Mouse (Mus musculus): ENCODE measurements around the gene Tet3. TPM values are rescaled to one million over a fixed set of nuclear protein-coding genes. Genes with fewer than 3 reads are reported as not detected.

Tet3 gene
- total RNA-seq, 1 experiment = 6.0 TPM

DNA sequence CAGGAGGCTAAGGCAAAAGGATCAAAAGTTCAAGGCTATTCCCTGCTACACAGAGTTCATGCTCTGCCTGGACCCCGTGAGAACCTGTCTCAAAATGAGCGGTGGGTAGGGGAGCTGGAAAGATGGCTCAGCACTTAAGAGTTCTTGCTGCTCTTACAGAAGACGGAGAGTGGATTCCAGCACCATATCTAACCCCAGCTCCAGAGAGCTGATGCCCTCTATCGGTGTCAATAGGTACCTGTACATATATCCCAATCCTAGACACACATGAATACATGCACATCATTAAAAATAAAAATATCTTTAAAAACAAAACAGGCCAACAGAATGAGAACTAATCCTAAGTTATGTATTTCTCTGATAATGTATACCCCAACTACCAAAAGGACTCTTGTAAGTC lies 19.3 kb upstream of the Tet3 start:
- Histone ChIP-seq H3K9me3 (ENCODE audit: control insufficient read depth, insufficient read depth, low read depth, low read length) (no peaks in the 10 kb centered on the region), H3K36me3 (ENCODE audit: control insufficient read depth, insufficient read depth, low read length, poor library complexity, severe bottlenecking) (no peaks in the 10 kb centered on the region; the same call in none of the 2 replicates), H3K27ac (ENCODE audit: insufficient read depth, low read depth, low read length, poor library complexity, severe bottlenecking) (no peak overlapping the region), H3K9ac (ENCODE audit: insufficient read depth, low read depth, low read length, poor library complexity, severe bottlenecking) (no peak overlapping the region), H3K4me1 (ENCODE audit: control insufficient read depth in 2 of 2, insufficient read depth in 2 of 2, low read length in 2 of 2, poor library complexity in 1 of 2) (no peaks in the 10 kb centered on the region), H3K4me3 (ENCODE audit: insufficient read depth in 1 of 2, low read depth in 1 of 2, low read length in 2 of 2, poor library complexity in 1 of 2, severe bottlenecking in 1 of 2) (no peak overlapping the region)
- no peak for TF ChIP-seq MAFK (IDR thresholded peaks at IDR 0.05; ENCODE audit: insufficient read depth, low read depth, low read length)
- TF ChIP-seq ZNF384 (IDR thresholded peaks at IDR 0.05; ENCODE audit: low read depth, low read length) = no peak
- no peak for TF ChIP-seq ZC3H11A (IDR thresholded peaks at IDR 0.05; ENCODE audit: borderline replicate concordance, low read depth, low read length)
- no peak for TF ChIP-seq HCFC1 (IDR thresholded peaks at IDR 0.05; ENCODE audit: borderline replicate concordance, insufficient read depth, low read length)
- no peak for TF ChIP-seq CHD2 (IDR thresholded peaks at IDR 0.05; ENCODE audit: low read depth, low read length)
- in situ Hi-C loops (cut with MboI; ENCODE audit: low sequenced_read_pairs in 2 of 2, unreplicated experiment in 2 of 2) = no loop called here
- no peak for DNase-seq (ENCODE audit: low read depth, low spot score)

DNA sequence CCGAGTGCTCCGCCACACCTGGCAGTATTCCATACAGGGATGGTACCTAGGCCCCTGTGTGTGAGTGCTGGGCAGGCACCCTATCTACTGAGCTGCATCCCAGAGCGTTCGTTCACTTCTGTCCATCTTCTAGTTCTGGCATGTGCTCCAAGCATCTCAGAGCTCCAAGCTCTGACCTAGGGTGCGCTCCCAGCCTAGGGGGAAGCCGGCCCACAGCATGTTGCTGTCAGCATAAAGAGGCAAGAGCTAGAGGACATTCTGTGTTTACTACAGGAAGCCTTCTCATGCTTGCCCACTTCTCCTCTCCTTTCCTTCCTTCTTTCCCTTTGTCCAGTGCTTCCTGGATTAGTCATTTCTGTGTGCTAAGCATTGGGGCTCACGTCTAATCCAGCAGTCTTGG lies 16.5 kb upstream of the Tet3 start:
- H3K9me3 ChIP-seq (ENCODE audit: control insufficient read depth, insufficient read depth, low read depth, low read length) = no peaks in the 10 kb centered on the region
- no peak overlapping the region for H3K27ac ChIP-seq (ENCODE audit: insufficient read depth, low read depth, low read length, poor library complexity, severe bottlenecking)
- TF ChIP-seq CHD2 (IDR thresholded peaks at IDR 0.05; ENCODE audit: low read depth, low read length) (no peak), ZC3H11A (IDR thresholded peaks at IDR 0.05; ENCODE audit: borderline replicate concordance, low read depth, low read length) (no peak), HCFC1 (IDR thresholded peaks at IDR 0.05; ENCODE audit: borderline replicate concordance, insufficient read depth, low read length) (no peak), MAFK (IDR thresholded peaks at IDR 0.05; ENCODE audit: insufficient read depth, low read depth, low read length) (no peak), ZNF384 (IDR thresholded peaks at IDR 0.05; ENCODE audit: low read depth, low read length) (no peak)
- H3K4me3 ChIP-seq (ENCODE audit: insufficient read depth in 1 of 2, low read depth in 1 of 2, low read length in 2 of 2, poor library complexity in 1 of 2, severe bottlenecking in 1 of 2) = no peak overlapping the region
- H3K36me3 ChIP-seq (ENCODE audit: control insufficient read depth, insufficient read depth, low read length, poor library complexity, severe bottlenecking) = no peaks in the 10 kb centered on the region
- in situ Hi-C loops (cut with MboI; ENCODE audit: low sequenced_read_pairs in 2 of 2, unreplicated experiment in 2 of 2) = no loop called here
- no peaks in the 10 kb centered on the region for H3K4me1 ChIP-seq (ENCODE audit: control insufficient read depth in 2 of 2, insufficient read depth in 2 of 2, low read length in 2 of 2, poor library complexity in 1 of 2)
- DNase-seq (ENCODE audit: low read depth, low spot score) = no peak
- no peak overlapping the region for H3K9ac ChIP-seq (ENCODE audit: insufficient read depth, low read depth, low read length, poor library complexity, severe bottlenecking)

DNA sequence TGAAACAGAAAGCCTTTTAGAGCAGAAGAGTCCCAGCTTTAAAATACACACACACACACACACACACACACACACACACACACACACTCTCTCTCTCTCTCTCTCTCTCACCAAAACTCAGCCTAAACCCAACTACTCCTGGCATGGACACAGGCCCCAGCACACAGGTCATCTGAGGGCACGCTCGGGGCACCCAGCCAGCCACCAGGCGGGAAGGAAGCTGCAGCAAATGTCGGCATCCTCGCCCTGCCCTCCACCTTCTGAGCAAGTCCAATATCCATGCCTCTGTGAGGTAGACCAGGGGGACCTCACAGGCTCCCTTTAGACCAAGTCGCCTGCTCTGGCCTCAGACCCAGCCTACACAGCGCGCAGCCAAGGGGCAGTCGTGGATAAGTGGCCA lies 14.4 kb upstream of the Tet3 start:
- no peaks in the 10 kb centered on the region for H3K4me1 ChIP-seq (ENCODE audit: control insufficient read depth in 2 of 2, insufficient read depth in 2 of 2, low read length in 2 of 2, poor library complexity in 1 of 2)
- DNase-seq (ENCODE audit: low read depth, low spot score) = no peak
- H3K9ac ChIP-seq (ENCODE audit: insufficient read depth, low read depth, low read length, poor library complexity, severe bottlenecking) = no peak overlapping the region
- no peak overlapping the region for H3K27ac ChIP-seq (ENCODE audit: insufficient read depth, low read depth, low read length, poor library complexity, severe bottlenecking)
- TF ChIP-seq ZNF384 (IDR thresholded peaks at IDR 0.05; ENCODE audit: low read depth, low read length) (no peak), MAFK (IDR thresholded peaks at IDR 0.05; ENCODE audit: insufficient read depth, low read depth, low read length) (no peak), HCFC1 (IDR thresholded peaks at IDR 0.05; ENCODE audit: borderline replicate concordance, insufficient read depth, low read length) (no peak), ZC3H11A (IDR thresholded peaks at IDR 0.05; ENCODE audit: borderline replicate concordance, low read depth, low read length) (no peak)
- H3K36me3 ChIP-seq (ENCODE audit: control insufficient read depth, insufficient read depth, low read length, poor library complexity, severe bottlenecking) = no peaks in the 10 kb centered on the region
- in situ Hi-C loops (cut with MboI; ENCODE audit: low sequenced_read_pairs in 2 of 2, unreplicated experiment in 2 of 2) = no loop called here
- H3K4me3 ChIP-seq (ENCODE audit: insufficient read depth in 1 of 2, low read depth in 1 of 2, low read length in 2 of 2, poor library complexity in 1 of 2, severe bottlenecking in 1 of 2) = no peak overlapping the region
- H3K9me3 ChIP-seq (ENCODE audit: control insufficient read depth, insufficient read depth, low read depth, low read length) = no peaks in the 10 kb centered on the region

DNA sequence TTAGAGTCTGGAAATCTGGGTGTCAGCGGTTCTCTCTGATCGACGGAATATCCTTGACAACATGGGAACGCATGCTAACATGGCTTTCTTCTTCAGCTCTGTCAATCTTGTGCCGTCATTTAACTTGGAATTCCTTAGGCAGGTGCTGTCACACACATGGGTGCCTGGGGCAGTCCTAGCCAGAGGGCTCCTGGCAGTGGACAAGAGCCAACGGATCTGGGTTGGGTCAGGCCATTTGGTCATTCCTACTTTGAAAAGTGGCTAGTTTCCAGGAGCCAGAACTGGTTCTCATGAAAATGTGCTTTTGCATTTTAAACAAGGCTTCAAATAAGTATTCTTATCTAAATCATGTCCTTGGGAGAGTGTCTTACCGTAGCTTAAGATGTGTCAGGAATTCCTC lies 12.9 kb upstream of the Tet3 start:
- in situ Hi-C loops (cut with MboI; ENCODE audit: low sequenced_read_pairs in 2 of 2, unreplicated experiment in 2 of 2) = no loop called here
- Histone ChIP-seq H3K9ac (ENCODE audit: insufficient read depth, low read depth, low read length, poor library complexity, severe bottlenecking) (no peak overlapping the region), H3K36me3 (ENCODE audit: control insufficient read depth, insufficient read depth, low read length, poor library complexity, severe bottlenecking) (no peaks in the 10 kb centered on the region), H3K9me3 (ENCODE audit: control insufficient read depth, insufficient read depth, low read depth, low read length) (no peaks in the 10 kb centered on the region), H3K4me1 (ENCODE audit: control insufficient read depth in 2 of 2, insufficient read depth in 2 of 2, low read length in 2 of 2, poor library complexity in 1 of 2) (no peaks in the 10 kb centered on the region), H3K27ac (ENCODE audit: insufficient read depth, low read depth, low read length, poor library complexity, severe bottlenecking) (no peak overlapping the region), H3K4me3 (ENCODE audit: insufficient read depth in 1 of 2, low read depth in 1 of 2, low read length in 2 of 2, poor library complexity in 1 of 2, severe bottlenecking in 1 of 2) (no peak overlapping the region)
- no peak for DNase-seq (ENCODE audit: low read depth, low spot score)
- TF ChIP-seq CHD2 (IDR thresholded peaks at IDR 0.05; ENCODE audit: low read depth, low read length) (no peak), HCFC1 (IDR thresholded peaks at IDR 0.05; ENCODE audit: borderline replicate concordance, insufficient read depth, low read length) (no peak)

DNA sequence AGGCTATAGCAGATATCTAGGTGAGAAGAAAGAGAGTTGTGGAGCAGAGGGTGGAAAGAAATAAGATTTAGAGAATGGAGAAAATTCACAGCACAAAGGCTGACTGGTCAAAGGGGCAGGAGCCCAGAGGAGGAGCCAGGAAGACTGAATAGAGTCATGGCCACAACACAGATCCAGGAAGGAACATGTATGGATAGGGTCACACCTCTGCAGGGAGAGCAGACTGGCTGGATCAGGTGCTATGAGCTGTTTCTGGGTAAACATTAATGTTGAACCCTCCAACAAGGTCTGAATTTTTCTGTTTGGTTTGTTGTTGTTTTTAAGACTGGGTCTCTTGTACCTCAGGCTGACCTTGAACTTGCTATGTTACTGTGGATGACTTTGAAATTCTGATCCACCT lies 5.1 kb upstream of the Tet3 start:
- in situ Hi-C loops (cut with MboI; ENCODE audit: low sequenced_read_pairs in 2 of 2, unreplicated experiment in 2 of 2) = no loop called here
- Histone ChIP-seq H3K27ac (ENCODE audit: insufficient read depth, low read depth, low read length, poor library complexity, severe bottlenecking) (no peak overlapping the region), H3K4me1 (ENCODE audit: control insufficient read depth in 2 of 2, insufficient read depth in 2 of 2, low read length in 2 of 2, poor library complexity in 1 of 2) (no peaks in the 10 kb centered on the region), H3K9ac (ENCODE audit: insufficient read depth, low read depth, low read length, poor library complexity, severe bottlenecking) (no peak overlapping the region), H3K4me3 (ENCODE audit: insufficient read depth in 1 of 2, low read depth in 1 of 2, low read length in 2 of 2, poor library complexity in 1 of 2, severe bottlenecking in 1 of 2) (no peak overlapping the region), H3K36me3 (ENCODE audit: control insufficient read depth, insufficient read depth, low read length, poor library complexity, severe bottlenecking) (no peaks in the 10 kb centered on the region), H3K9me3 (ENCODE audit: control insufficient read depth, insufficient read depth, low read depth, low read length) (no peaks in the 10 kb centered on the region)
- no peak for DNase-seq (ENCODE audit: low read depth, low spot score)
- no peak for TF ChIP-seq HCFC1 (IDR thresholded peaks at IDR 0.05; ENCODE audit: borderline replicate concordance, insufficient read depth, low read length)
- no peak for TF ChIP-seq ZC3H11A (IDR thresholded peaks at IDR 0.05; ENCODE audit: borderline replicate concordance, low read depth, low read length)
- no peak for TF ChIP-seq ZNF384 (IDR thresholded peaks at IDR 0.05; ENCODE audit: low read depth, low read length)
- no peak for TF ChIP-seq CHD2 (IDR thresholded peaks at IDR 0.05; ENCODE audit: low read depth, low read length)
- no peak for TF ChIP-seq MAFK (IDR thresholded peaks at IDR 0.05; ENCODE audit: insufficient read depth, low read depth, low read length)

All from ES-E14 (cell line).